Mouse (Mus musculus): ENCODE measurements at regions not wholly inside any gene's neighbourhood (a gene's known extent, or its start where the extent isn't known, plus 50 kb on each side); places are given as distances from the start of the nearest gene placed in this dataset.
A peak's percentile ranks its signal among the peaks of the same experiment; 100 is the strongest.
"Not testable (repeated sequence)": the region's sequence is repeated elsewhere in the genome, so short reads cannot be mapped to it uniquely, and the experiment has no call there.

- no peak for DNase-seq
These were observed 56.7 kb upstream of the Lrrc8b start for GRCm38 (mm10) chr5:105358902-105359301.

DNA sequence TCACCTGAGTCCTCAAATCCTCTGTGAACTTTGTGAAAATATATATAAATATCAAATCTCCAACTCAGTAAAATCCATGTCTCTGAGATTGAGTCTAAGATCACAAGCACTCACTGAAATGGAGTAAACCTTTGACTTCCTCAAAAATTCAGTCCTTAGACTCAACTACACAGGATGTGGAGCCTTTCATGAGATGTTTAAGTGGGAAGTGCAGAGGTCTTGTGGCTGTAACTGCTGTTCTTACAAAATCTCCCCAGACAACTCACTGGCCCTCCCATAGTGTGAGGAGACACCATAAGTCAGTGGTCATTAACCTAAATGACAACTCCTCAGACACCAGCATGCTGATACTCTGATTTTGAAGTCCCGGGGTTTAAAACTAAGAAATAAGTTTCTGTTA, 59.2 kb upstream of the Lrrc8b start:
- not testable (repeated sequence) for DNase-seq

- no peak for DNase-seq
These were observed 60.5 kb upstream of the Gbp6 start for GRCm38 (mm10) chr5:105354041-105354440.

DNA sequence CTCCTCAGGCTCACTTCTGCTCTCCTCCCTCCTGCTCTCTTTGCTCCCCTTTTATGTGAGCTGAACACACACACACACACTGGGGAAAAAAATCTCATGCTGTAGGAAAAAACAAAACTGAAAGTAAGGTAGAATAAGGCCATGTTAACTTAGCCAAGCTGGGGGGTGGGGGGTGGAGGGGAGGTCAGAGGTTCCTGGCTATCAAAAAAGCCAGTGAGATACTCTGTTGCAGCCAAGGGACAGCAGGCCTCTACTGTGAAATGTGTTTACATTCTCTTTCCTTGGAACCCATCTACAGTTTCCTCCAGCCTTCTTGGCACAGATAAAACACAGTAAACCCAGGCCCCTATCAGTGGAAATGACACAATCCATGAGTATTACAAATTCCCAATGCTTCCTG, 53.0 kb upstream of the Gbp6 start:
- DNase-seq, result no peak

- peak; percentile 53 for DNase-seq
These were observed 52.5 kb upstream of the Gbp6 start for GRCm38 (mm10) chr5:105345953-105346352.

- DNase-seq, result no peak
These were observed 51.6 kb upstream of the Gbp6 start for GRCm38 (mm10) chr5:105344808-105345732.

DNA sequence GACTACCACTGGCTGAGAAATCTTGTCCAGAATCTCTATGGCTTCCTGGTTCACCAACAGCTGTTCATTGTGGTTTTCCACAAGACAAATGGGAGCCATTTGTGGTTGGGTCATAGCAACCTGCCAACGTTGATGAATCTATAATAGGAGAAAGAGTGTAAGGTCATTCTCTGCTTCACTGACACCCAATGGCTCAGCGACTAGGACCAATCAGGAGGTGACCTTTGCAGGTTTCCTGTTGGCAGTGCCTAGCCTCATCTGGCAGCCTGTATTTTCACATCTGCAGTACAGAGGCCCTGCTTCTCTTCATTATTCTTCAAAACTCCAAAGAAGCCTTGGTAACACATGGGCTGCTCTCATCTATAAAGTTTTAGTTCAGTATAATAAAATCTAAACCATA, 50.3 kb upstream of the Gbp6 start:
- not testable (repeated sequence) for DNase-seq
